8 mouse cellular contexts compared by ENCODE assay signal in genomic region chr8:126586101-126586500, GRCm38 (mm10). TPM values are rescaled to one million over a fixed set of nuclear protein-coding genes. Genes with fewer than 3 reads are reported as not detected.
A peak's percentile ranks its signal among the peaks of the same experiment; 100 is the strongest.
DNase-seq lines count a peak whose midpoint lies in the region; ATAC-seq and TF ChIP-seq lines count a peak whose summit lies in the region.

No protein-coding gene starts in this region.

- H3K4me1 ChIP-seq in heart, postnatal 0 days (ENCODE audit: control insufficient read depth, insufficient read depth) = peaks cover 40% of the 10 kb centered on the region
- peaks cover 60% of the 10 kb centered on the region for H3K4me1 ChIP-seq in midbrain, embryonic 14.5 days (ENCODE audit: control insufficient read depth, insufficient read depth, low read length)
- H3K4me1 ChIP-seq in midbrain, postnatal 0 days (ENCODE audit: insufficient read depth, low read length) = peaks cover 17% of the 10 kb centered on the region
- H3K4me1 ChIP-seq in stomach, embryonic 15.5 days = peaks cover 22% of the 10 kb centered on the region

- 73% methylated on average over 2 of the region's 2 CpGs for WGBS in heart, postnatal 0 days
- 90% methylated on average over 2 of the region's 2 CpGs for WGBS in midbrain, embryonic 14.5 days
- 80% methylated on average over 2 of the region's 2 CpGs for WGBS in midbrain, postnatal 0 days
- 70% methylated on average over 2 of the region's 2 CpGs for WGBS in stomach, embryonic 15.5 days

- H3K27ac ChIP-seq in heart, postnatal 0 days (ENCODE audit: low read depth) = peak overlapping the region; percentile 99
- no peak overlapping the region for H3K27ac ChIP-seq in midbrain, embryonic 14.5 days (replicated peaks; ENCODE audit: low read depth, low read length)
- H3K27ac ChIP-seq in midbrain, postnatal 0 days (ENCODE audit: low read depth, low read length) = no peak overlapping the region
- H3K27ac ChIP-seq in stomach, embryonic 15.5 days = peak overlapping the region; percentile 97

- no peaks in the 10 kb centered on the region for H3K9me3 ChIP-seq in heart, postnatal 0 days (replicated peaks; ENCODE audit: control insufficient read depth, low read length)
- no peaks in the 10 kb centered on the region for H3K9me3 ChIP-seq in midbrain, embryonic 14.5 days (ENCODE audit: control insufficient read depth, low read length)
- H3K9me3 ChIP-seq in midbrain, postnatal 0 days (ENCODE audit: low read length) = no peaks in the 10 kb centered on the region
- H3K9me3 ChIP-seq in stomach, embryonic 15.5 days = no peaks in the 10 kb centered on the region

- intact Hi-C loops in heart, postnatal 25 days (cut with DNase I) = no loop called here

- no peak for TF ChIP-seq CTCF in heart, postnatal 0 days (IDR thresholded peaks at IDR 0.05; ENCODE audit: low read depth)
- TF ChIP-seq CTCF in midbrain, postnatal 0 days (IDR thresholded peaks at IDR 0.05) = no peak

- H3K27me3 ChIP-seq in heart, postnatal 0 days (ENCODE audit: control insufficient read depth, insufficient read depth, low read length) = no peaks in the 10 kb centered on the region
- no peaks in the 10 kb centered on the region for H3K27me3 ChIP-seq in midbrain, embryonic 14.5 days (ENCODE audit: control insufficient read depth, insufficient read depth, low read length)
- H3K27me3 ChIP-seq in midbrain, postnatal 0 days (ENCODE audit: insufficient read depth, low read length) = no peaks in the 10 kb centered on the region
- no peaks in the 10 kb centered on the region for H3K27me3 ChIP-seq in stomach, embryonic 15.5 days (replicated peaks)

- H3K4me3 ChIP-seq in heart, postnatal 0 days (ENCODE audit: low read depth, low read length) = no peak overlapping the region
- no peak overlapping the region for H3K4me3 ChIP-seq in midbrain, embryonic 14.5 days (replicated peaks; ENCODE audit: low read depth, low read length)
- no peak overlapping the region for H3K4me3 ChIP-seq in midbrain, postnatal 0 days (ENCODE audit: low read depth, low read length)
- no peak overlapping the region for H3K4me3 ChIP-seq in stomach, embryonic 15.5 days (replicated peaks)

- peak overlapping the region; percentile 41; the same call in 1 of the 2 replicates for H3K9ac ChIP-seq in heart, postnatal 0 days (replicated peaks; ENCODE audit: low read depth, low read length)
- H3K9ac ChIP-seq in midbrain, embryonic 14.5 days (replicated peaks; ENCODE audit: low read length) = no peak overlapping the region
- H3K9ac ChIP-seq in midbrain, postnatal 0 days (replicated peaks; ENCODE audit: low read length, poor library complexity, severe bottlenecking) = no peak overlapping the region
- no peak overlapping the region for H3K9ac ChIP-seq in stomach, embryonic 15.5 days

- ATAC-seq in heart, postnatal 0 days (ENCODE audit: insufficient read depth, low read depth) = no peak
- ATAC-seq in midbrain, embryonic 14.5 days (ENCODE audit: low FRiP score, low TSS enrichment) = no peak
- no peak for ATAC-seq in midbrain, postnatal 0 days (ENCODE audit: low FRiP score)
- ATAC-seq in stomach, embryonic 15.5 days (ENCODE audit: insufficient read depth, low FRiP score, low read depth) = no peak

- peak overlapping the region; percentile 79; the same call in 1 of the 2 replicates for H3K4me2 ChIP-seq in heart, postnatal 0 days (ENCODE audit: low read depth, low read length)
- peak overlapping the region; percentile 99; the same call in 1 of the 2 replicates for H3K4me2 ChIP-seq in midbrain, embryonic 14.5 days (ENCODE audit: low read length)
- H3K4me2 ChIP-seq in midbrain, postnatal 0 days (ENCODE audit: low read depth, low read length, poor library complexity, severe bottlenecking) = no peak overlapping the region
- no peak overlapping the region; the same call in 1 of the 2 replicates for H3K4me2 ChIP-seq in stomach, embryonic 15.5 days

- no peak for TF ChIP-seq EP300 in heart, postnatal 0 days (IDR thresholded peaks at IDR 0.05; ENCODE audit: low read depth)

- DNase-seq in heart, postnatal 0 days (ENCODE audit: low spot score) = no peak
- DNase-seq in heart, postnatal 25 days (ENCODE audit: low spot score) = no peak
- DNase-seq in midbrain, embryonic 14.5 days = no peak
- no peak for DNase-seq in midbrain, postnatal 0 days (ENCODE audit: low spot score)
- peak; percentile 47 for DNase-seq in induced T-regulatory cell, adult 2 months (ENCODE audit: low read depth)
- DNase-seq in layer of hippocampus, adult 9-11 months = no peak
- no peak for DNase-seq in testis, postnatal 10 days (ENCODE audit: low spot score)

- H3K36me3 ChIP-seq in heart, postnatal 0 days (replicated peaks; ENCODE audit: control insufficient read depth, insufficient read depth, low read length) = peaks cover 34% of the 10 kb centered on the region
- peaks cover 27% of the 10 kb centered on the region for H3K36me3 ChIP-seq in midbrain, embryonic 14.5 days (ENCODE audit: control insufficient read depth, insufficient read depth, low read length)
- peaks cover 8% of the 10 kb centered on the region for H3K36me3 ChIP-seq in midbrain, postnatal 0 days (ENCODE audit: insufficient read depth, low read length)
- no peaks in the 10 kb centered on the region for H3K36me3 ChIP-seq in stomach, embryonic 15.5 days

RNA-seq across cellular contexts. Expression of gene Irf2bp2, which starts 7.7 kb away (rescaled TPM):
- total RNA-seq in heart, postnatal 0 days (2014; rRNA removed; ENCODE audit: low replicate concordance) = 132 and 175 TPM in 2 replicates
- polyA plus RNA-seq in heart, postnatal 0 days (2015; fragmentation: Nextera tagmentation; extraction: Ambion mirVana) = 9.6 and 9.8 TPM in 2 replicates
- 10 to 100 TPM; 63.9 to 71.4 TPM for total RNA-seq in heart, postnatal 25 days (2021)
- polyA plus RNA-seq in midbrain, embryonic 14.5 days (2014; fragmentation: Nextera tagmentation; extraction: Ambion mirVana) = 7.8 and 9.8 TPM in 2 replicates
- 81.3 and 88.2 TPM in 2 replicates for total RNA-seq in midbrain, postnatal 0 days (2014; rRNA removed)
- 8.0 and 9.2 TPM in 2 replicates for polyA plus RNA-seq in midbrain, postnatal 0 days (2015; fragmentation: Nextera tagmentation; extraction: Ambion mirVana)
- polyA plus RNA-seq in stomach, embryonic 15.5 days (2015; fragmentation: Nextera tagmentation; extraction: Ambion mirVana) = 12.5 and 13.4 TPM in 2 replicates

Comparison
In these comparisons a context has a peak if more than half of its experiments do, and no peak if none do; other contexts are left out.
1. H3K4me2 ChIP-seq: peak in heart, postnatal 0 days (single experiment) and midbrain, embryonic 14.5 days (single experiment); none in midbrain, postnatal 0 days (single experiment) and stomach, embryonic 15.5 days (single experiment).
2. H3K27ac ChIP-seq: peak in heart, postnatal 0 days (single experiment) and stomach, embryonic 15.5 days (single experiment); none in midbrain, embryonic 14.5 days (single experiment) and midbrain, postnatal 0 days (single experiment).